Mouse (Mus musculus) lung, adult 2 months (tissue): ENCODE measurements at regions not wholly inside any gene's neighbourhood (a gene's known extent, or its start where the extent isn't known, plus 50 kb on each side); places are given as distances from the start of the nearest gene placed in this dataset.

Experiments used
- CTCF ChIP-seq: fragments of 200-500 bp; IDR thresholded peaks from 2 replicates; pipeline ENCODE4 v1.5.1; 2011; ENCODE audit warnings: mild to moderate bottlenecking, low read length, control low read depth; ENCODE audit not compliant: insufficient read depth
- POLR2A ChIP-seq: fragments of 200-500 bp; IDR thresholded peaks from 2 replicates; pipeline ENCODE4 v1.6.1; 2011; ENCODE audit warnings: low read depth, mild to moderate bottlenecking, control low read depth, low read length, borderline replicate concordance; ENCODE audit errors: extremely low read depth

DNA sequence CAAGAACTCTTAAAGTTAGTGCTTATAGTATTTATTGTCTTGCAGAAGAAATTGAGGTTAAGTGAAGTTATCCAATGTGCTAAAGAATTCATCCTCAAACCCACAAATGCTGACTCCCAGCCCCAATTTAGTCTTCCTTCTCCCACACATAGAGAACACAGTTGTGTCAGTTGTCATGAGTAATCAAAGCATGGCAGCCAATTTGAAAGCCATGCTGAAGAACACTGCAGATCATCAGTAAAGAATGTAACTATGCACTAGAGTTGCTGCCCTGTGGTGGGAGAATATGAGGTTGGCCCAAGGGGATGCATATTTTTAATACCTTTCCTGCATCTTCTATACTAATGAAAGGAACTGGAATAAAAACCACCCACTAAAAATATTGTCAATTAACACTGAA, 464.0 kb upstream of the Kif18a start:
- TF ChIP-seq CTCF (no peak), POLR2A (no peak)
